Mouse (Mus musculus) heart, adult 8-10 months (tissue): ENCODE results near the gene Rasgrp4. TPM values are rescaled to one million over a fixed set of nuclear protein-coding genes. Genes with fewer than 3 reads are reported as not detected.
"Not testable (repeated sequence)": the region's sequence is repeated elsewhere in the genome, so short reads cannot be mapped to it uniquely, and the experiment has no call there.

Experiments
- DNase-seq: peaks from one replicate; pipeline ENCODE4 v3.0.0; 2022; ENCODE audit warnings: low spot score
- total RNA-seq, 4 experiments: library from RNA; stranded (reverse); gene quantifications; 2 replicates each; pipeline ENCODE4 v1.2.4; 2022

Gene Rasgrp4
- total RNA-seq, 4 experiments from 2014 or later = 1.00 to 1.5 (median 1.2) TPM

- no peak for DNase-seq
Measured at GRCm38 (mm10) chr7:29178106-29178505, 43.5 kb downstream of the Rasgrp4 start.

- DNase-seq = no peak
Measured at GRCm38 (mm10) chr7:29179323-29179722, 44.7 kb downstream of the Rasgrp4 start.

DNA sequence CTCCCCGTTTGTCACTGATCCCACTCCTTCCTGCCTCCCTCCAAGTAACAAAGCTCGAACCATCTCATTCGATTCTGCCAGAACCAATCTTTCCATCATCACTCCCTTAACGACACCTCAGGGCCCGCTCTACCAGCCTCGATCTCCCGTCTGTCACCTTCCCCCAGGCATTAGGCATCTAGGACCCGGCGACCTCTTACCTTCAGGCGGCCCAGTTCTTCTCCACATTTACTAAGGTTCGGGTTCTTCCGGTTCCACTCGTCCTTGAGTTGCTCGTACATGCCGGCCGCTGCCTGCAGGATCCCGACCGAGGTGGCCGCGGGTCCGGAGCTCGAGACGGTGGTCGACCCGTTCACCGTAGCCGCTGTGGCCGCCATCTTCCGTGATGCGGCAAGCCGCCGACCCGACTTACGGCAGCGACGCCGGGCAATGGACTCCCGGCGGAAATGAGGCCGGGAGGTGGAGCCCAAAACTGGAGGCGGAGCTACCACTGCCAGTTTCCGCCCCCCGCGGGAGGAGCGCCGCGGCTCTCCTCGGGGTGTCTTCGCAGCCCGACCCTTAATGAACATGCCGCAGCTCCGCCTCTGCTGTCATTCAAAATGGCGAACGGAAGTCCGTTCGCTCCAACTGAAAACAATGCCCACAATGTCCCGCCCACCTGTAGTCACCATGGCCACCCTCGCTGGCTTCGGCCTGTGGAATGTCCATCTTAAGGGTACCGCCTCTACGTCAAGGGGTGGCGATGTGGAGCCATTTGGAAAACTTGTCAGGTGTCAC, 45.6 kb downstream of the Rasgrp4 start, which contains the start of gene Psmd8:
TSS of gene Psmd8 (minus strand) at position 625 of the 777 bp plus-strand sequence.
- peak; percentile 97 for DNase-seq

GRCm38 (mm10) chr7:29180854-29181236, 46.2 kb downstream of the Rasgrp4 start:
- DNase-seq = no peak

GRCm38 (mm10) chr7:29181323-29181722, 46.7 kb downstream of the Rasgrp4 start:
- not testable (repeated sequence) for DNase-seq

- DNase-seq = not testable (repeated sequence)
Measured at GRCm38 (mm10) chr7:29194230-29194629, 59.6 kb downstream of the Rasgrp4 start.

DNA sequence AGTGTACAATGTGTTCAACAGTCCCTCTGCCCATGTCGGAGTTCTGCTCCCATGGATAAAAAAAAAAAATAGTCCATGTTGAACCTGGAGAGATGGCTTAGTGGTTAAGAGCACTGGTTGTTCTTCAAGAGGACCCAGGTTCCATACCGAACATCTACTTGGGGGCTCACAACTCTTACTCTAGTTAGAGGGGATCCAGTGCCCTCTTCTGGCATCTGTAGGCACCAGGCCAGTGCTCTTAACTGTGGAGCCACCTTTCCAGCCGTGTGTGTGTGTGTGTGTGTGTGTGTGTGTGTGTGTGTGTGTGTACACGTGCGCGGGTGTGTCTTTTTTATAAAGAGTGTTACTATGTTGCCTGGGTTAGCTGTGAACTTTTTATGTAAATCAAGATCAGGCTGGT, 67.9 kb downstream of the Rasgrp4 start:
- no peak for DNase-seq

Other genes starting within 250 kb of the Rasgrp4 start
- 10 to 100 TPM; 57.8 to 82.0 (median 75.8) TPM for gene Actn4, start 172.5 kb upstream of the Rasgrp4 start, total RNA-seq
- 100 to 1,000 TPM; 152 to 167 (median 158) TPM for gene Eif3k, start 153.0 kb upstream of the Rasgrp4 start, total RNA-seq
- gene Map4k1, start 152.8 kb upstream of the Rasgrp4 start, total RNA-seq = 1 to 10 TPM in 1 of 4 experiments, under 1 TPM in 3; 0.50 to 1.1 (median 0.74) TPM
- gene Ryr1, start 9.7 kb upstream of the Rasgrp4 start, total RNA-seq = 1 to 10 TPM in 2 of 4 experiments, under 1 TPM in 2; 0.79 to 1.5 (median 0.92) TPM
- 10 to 100 TPM; 10.4 to 12.6 (median 10.8) TPM for gene Fam98c, start 21.4 kb downstream of the Rasgrp4 start, total RNA-seq
- under 1 TPM in 3 of 4 experiments, not detected in 1; 0.14 to 0.37 (median 0.28) TPM for gene Ggn, start 35.4 kb downstream of the Rasgrp4 start, total RNA-seq
- under 1 TPM; 0.23 to 0.75 (median 0.52) TPM for gene Spred3, start 35.6 kb downstream of the Rasgrp4 start, total RNA-seq
- 100 to 1,000 TPM; 116 to 132 (median 121) TPM for gene Psmd8, start 45.9 kb downstream of the Rasgrp4 start, total RNA-seq
- gene Catsperg1, start 79.2 kb downstream of the Rasgrp4 start, total RNA-seq = under 1 TPM in 3 of 4 experiments, not detected in 1; 0.24 to 0.34 (median 0.25) TPM
- gene Kcnk6, start 97.7 kb downstream of the Rasgrp4 start, total RNA-seq = 1 to 10 TPM; 1.5 to 2.3 (median 2.0) TPM
- 10 to 100 TPM; 66.2 to 78.1 (median 70.0) TPM for gene Yif1b, start 103.5 kb downstream of the Rasgrp4 start, total RNA-seq
- 1 to 10 TPM; 1.7 to 3.9 (median 2.6) TPM for gene 2200002D01Rik, start 113.6 kb downstream of the Rasgrp4 start, total RNA-seq
- 10 to 100 TPM; 47.3 to 54.5 (median 53.2) TPM for gene Spint2, start 147.1 kb downstream of the Rasgrp4 start, total RNA-seq
- gene Ppp1r14a, start 154.5 kb downstream of the Rasgrp4 start, total RNA-seq = 10 to 100 TPM in 1 of 4 experiments, 1 to 10 TPM in 3; 5.4 to 10.1 (median 7.1) TPM
- under 1 TPM in 3 of 4 experiments, not detected in 1; 0.13 to 0.23 (median 0.22) TPM for gene Dpf1, start 169.1 kb downstream of the Rasgrp4 start, total RNA-seq